15 mouse cellular contexts compared by ENCODE assay signal in the genomic region with DNA sequence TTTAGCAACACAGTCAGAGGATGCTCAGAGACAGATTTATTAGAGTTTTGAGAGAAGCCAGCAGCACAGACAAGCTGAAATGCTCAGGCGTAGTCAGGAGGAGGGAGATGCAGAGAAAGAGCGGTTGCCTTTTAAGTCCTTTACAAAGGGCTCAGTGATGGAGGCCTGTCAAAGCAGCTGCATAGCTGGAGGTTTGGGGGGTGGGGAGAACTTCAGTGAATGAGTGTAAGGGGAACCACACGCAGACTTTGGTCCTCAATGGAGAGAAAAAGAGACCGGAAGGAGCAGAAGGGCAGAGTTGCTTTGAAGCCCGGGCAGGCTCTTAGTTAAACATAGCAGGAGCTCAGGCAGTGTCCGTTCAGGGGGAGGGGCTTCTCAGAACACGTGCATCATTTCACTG.
DNase-seq lines count a peak whose midpoint lies in the region; ATAC-seq and TF ChIP-seq lines count a peak whose summit lies in the region.
"Had no signal": no experiment of that assay in that cellular context is flagged by ENCODE, and none has a peak within 500 bp of the region (broad histone marks: within the 10 kb centered on the region; RNA-seq: fewer than 3 reads in every experiment).

No protein-coding gene starts in this region.

- TF ChIP-seq CTCF in brain, embryonic 14.5 days (IDR thresholded peaks at IDR 0.05; ENCODE audit: borderline replicate concordance, extremely low read depth, insufficient read depth, insufficient read length), result no peak

- H3K4me3 ChIP-seq in hindbrain, embryonic 10.5 days, result no peak overlapping the region
- no peak overlapping the region for H3K4me3 ChIP-seq in hindbrain, embryonic 16.5 days (ENCODE audit: low read length)
- no peak overlapping the region for H3K4me3 ChIP-seq in forebrain, embryonic 13.5 days
- H3K4me3 ChIP-seq: heart, embryonic 13.5 days; hindbrain, embryonic 13.5 days had no signal

- no peaks in the 10 kb centered on the region for H3K27me3 ChIP-seq in hindbrain, embryonic 10.5 days (ENCODE audit: insufficient read depth, poor library complexity, severe bottlenecking)
- no peaks in the 10 kb centered on the region for H3K27me3 ChIP-seq in hindbrain, embryonic 16.5 days (replicated peaks; ENCODE audit: control insufficient read depth, insufficient read depth, low read length)
- H3K27me3 ChIP-seq in forebrain, embryonic 13.5 days, result no peaks in the 10 kb centered on the region
- H3K27me3 ChIP-seq: heart, embryonic 13.5 days; hindbrain, embryonic 13.5 days had no signal

- H3K36me3 ChIP-seq in hindbrain, embryonic 10.5 days, result no peaks in the 10 kb centered on the region
- H3K36me3 ChIP-seq in hindbrain, embryonic 16.5 days (ENCODE audit: control insufficient read depth, insufficient read depth, low read length), result no peaks in the 10 kb centered on the region
- no peaks in the 10 kb centered on the region for H3K36me3 ChIP-seq in forebrain, embryonic 13.5 days (ENCODE audit: poor library complexity, severe bottlenecking)
- H3K36me3 ChIP-seq: heart, embryonic 13.5 days; hindbrain, embryonic 13.5 days had no signal

- H3K4me2 ChIP-seq in hindbrain, embryonic 16.5 days (ENCODE audit: low read length), result no peak overlapping the region
- no peak overlapping the region for H3K4me2 ChIP-seq in forebrain, embryonic 13.5 days
- H3K4me2 ChIP-seq: heart, embryonic 13.5 days; hindbrain, embryonic 13.5 days had no signal

- peak overlapping the region; percentile 63 for H3K27ac ChIP-seq in hindbrain, embryonic 10.5 days
- no peak overlapping the region for H3K27ac ChIP-seq in hindbrain, embryonic 16.5 days (ENCODE audit: low read depth, low read length)
- H3K27ac ChIP-seq in forebrain, embryonic 13.5 days, result peak overlapping the region; percentile 65
- H3K27ac ChIP-seq: heart, embryonic 13.5 days; hindbrain, embryonic 13.5 days had no signal

- DNase-seq in hindbrain, embryonic 10.5 days (ENCODE audit: low spot score), result peak; percentile 30
- peak; percentile 47 for DNase-seq in brain, embryonic 14.5 days (ENCODE audit: low read depth)
- DNase-seq in thymus, postnatal 0 days (ENCODE audit: low spot score), result peak; percentile 91
- DNase-seq in left cerebral cortex, postnatal 36 days (ENCODE audit: low spot score in 2 of 2), result no peak
- no peak for DNase-seq in layer of hippocampus, postnatal 14 days (ENCODE audit: low spot score in 2 of 2)
- DNase-seq in MN1 (ENCODE audit: low spot score), result no peak
- DNase-seq: B cell, adult 2 months; cerebellum, adult 11-12 months; gastrocnemius, postnatal 36 days; kidney, adult 11 months; layer of hippocampus, postnatal 36 days had no signal

- intact Hi-C loops in left cerebral cortex, postnatal 36 days (cut with DNase I), result no loop called here

- no peak for ATAC-seq in hindbrain, embryonic 16.5 days
- ATAC-seq in forebrain, embryonic 13.5 days, result no peak

- no peak for TF ChIP-seq POLR2A in brain, embryonic 14.5 days (IDR thresholded peaks at IDR 0.05; ENCODE audit: borderline replicate concordance, extremely low read depth, insufficient read depth, insufficient read length, poor library complexity, severe bottlenecking)

- H3K9ac ChIP-seq in hindbrain, embryonic 16.5 days (ENCODE audit: low read depth, low read length), result no peak overlapping the region
- no peak overlapping the region for H3K9ac ChIP-seq in forebrain, embryonic 13.5 days
- H3K9ac ChIP-seq: heart, embryonic 13.5 days; hindbrain, embryonic 13.5 days had no signal

- H3K9me3 ChIP-seq in hindbrain, embryonic 10.5 days, result peaks cover 14% of the 10 kb centered on the region
- peaks cover 5% of the 10 kb centered on the region for H3K9me3 ChIP-seq in hindbrain, embryonic 16.5 days (ENCODE audit: control insufficient read depth, low read length)
- H3K9me3 ChIP-seq in forebrain, embryonic 13.5 days (replicated peaks), result peaks cover 7% of the 10 kb centered on the region

- 13% methylated on average over 7 of the region's 7 CpGs for WGBS in hindbrain, embryonic 10.5 days
- 14% methylated on average over 7 of the region's 7 CpGs for WGBS in hindbrain, embryonic 16.5 days
- WGBS in forebrain, embryonic 13.5 days, result 4% methylated on average over 7 of the region's 7 CpGs

- H3K4me1 ChIP-seq in hindbrain, embryonic 10.5 days (replicated peaks), result peaks cover 12% of the 10 kb centered on the region
- H3K4me1 ChIP-seq in hindbrain, embryonic 16.5 days (ENCODE audit: control insufficient read depth, insufficient read depth, low read depth, low read length), result no peaks in the 10 kb centered on the region
- H3K4me1 ChIP-seq in forebrain, embryonic 13.5 days, result peaks cover 9% of the 10 kb centered on the region; the same call in 1 of the 2 replicates
- H3K4me1 ChIP-seq: heart, embryonic 13.5 days; hindbrain, embryonic 13.5 days had no signal

Comparison
In these comparisons a context has a peak if more than half of its experiments do, and no peak if none do; other contexts are left out.
1. DNase-seq: peak in hindbrain, embryonic 10.5 days (single experiment), brain, embryonic 14.5 days (single experiment) and thymus, postnatal 0 days (single experiment); none in left cerebral cortex, postnatal 36 days (0 of 2), layer of hippocampus, postnatal 14 days (0 of 2) and MN1 (single experiment).